Mouse (Mus musculus) limb, embryonic 13.5 days (tissue): Measurements from ENCODE around the gene Arid4b. TPM values are rescaled to one million over a fixed set of nuclear protein-coding genes. Genes with fewer than 3 reads are reported as not detected.

Experiments
- ATAC-seq: fragments of 200-750 bp; cut with Nextera tagmentation; 2 replicates; pipeline ENCODE4 v1.8.0; 2017; ENCODE audit warnings: low read depth, moderate number of reproducible peaks, moderate TSS enrichment; ENCODE audit not compliant: low FRiP score
- H3K27ac ChIP-seq: fragments of 300-500 bp; sonication (generic); 2 replicates; pipeline ENCODE4 v1.5.1; 2015; ENCODE audit warnings: inconsistent platforms, mild to moderate bottlenecking, moderate library complexity
- H3K27me3 ChIP-seq: fragments of 300-500 bp; sonication (generic); 2 replicates; pipeline ENCODE4 v1.6.1; 2015; ENCODE audit warnings: mild to moderate bottlenecking, inconsistent platforms
- H3K36me3 ChIP-seq: fragments of 300-500 bp; sonication (generic); 2 replicates; pipeline ENCODE4 v1.6.1; 2015; ENCODE audit warnings: inconsistent platforms, mild to moderate bottlenecking, moderate library complexity
- H3K4me1 ChIP-seq: fragments of 300-500 bp; sonication (generic); 2 replicates; pipeline ENCODE4 v1.6.1; 2015; ENCODE audit warnings: inconsistent platforms
- H3K4me2 ChIP-seq: fragments of 300-500 bp; sonication (generic); replicated peaks from 2 replicates; pipeline ENCODE4 v1.6.1; 2015; ENCODE audit warnings: inconsistent platforms, mild to moderate bottlenecking, moderate library complexity
- H3K4me3 ChIP-seq: fragments of 300-500 bp; sonication (generic); 2 replicates; pipeline ENCODE4 v1.5.1; 2015; ENCODE audit warnings: moderate library complexity, mild to moderate bottlenecking, inconsistent platforms
- H3K9ac ChIP-seq: fragments of 300-500 bp; sonication (generic); 2 replicates; pipeline ENCODE4 v1.6.1; 2015; ENCODE audit warnings: mild to moderate bottlenecking, inconsistent platforms
- H3K9me3 ChIP-seq: fragments of 300-500 bp; sonication (generic); 2 replicates; pipeline ENCODE4 v1.6.1; 2016; ENCODE audit warnings: inconsistent platforms
- WGBS: fragments of 180-500 bp; shearing (Covaris S2); methylation state at CpG from one replicate; pipeline ENCODE4 v1.1.7; 2015; 5-methylcytosine and 5-hydroxymethylcytosine counted together
- polyA plus RNA-seq: library from polyadenylated mRNA; unstranded; fragments of >200 nt; fragmentation: Nextera tagmentation; extraction: Ambion mirVana; gene quantifications from 2 replicates; pipeline ENCODE4 v1.2.1, GENCODE M21; 2015

Gene Arid4b
- polyA plus RNA-seq, 1 experiment from 2014 or later = 102 TPM

- Histone ChIP-seq H3K36me3 (no peaks in the 10 kb centered on the region), H3K9me3 (no peaks in the 10 kb centered on the region), H3K4me3 (no peak overlapping the region), H3K4me1 (peaks cover 14% of the 10 kb centered on the region), H3K4me2 (no peak overlapping the region), H3K9ac (no peak overlapping the region), H3K27ac (no peak overlapping the region), H3K27me3 (no peaks in the 10 kb centered on the region)
- 87% methylated on average over 11 of the region's 11 CpGs for WGBS
- no peak for ATAC-seq
These were observed 27.0 kb upstream of the Arid4b start for GRCm38 (mm10) chr13:14035875-14036630.

- Histone ChIP-seq H3K4me1 (peaks cover 14% of the 10 kb centered on the region), H3K4me2 (peak overlapping the region; percentile 93), H3K27me3 (no peaks in the 10 kb centered on the region), H3K9ac (peak overlapping the region; percentile 81), H3K36me3 (no peaks in the 10 kb centered on the region), H3K27ac (peak overlapping the region; percentile 48; the same call in 1 of the 2 replicates), H3K4me3 (peak overlapping the region; percentile 65), H3K9me3 (no peaks in the 10 kb centered on the region)
- ATAC-seq = peak; percentile 55
- WGBS = 1% methylated on average over 8 of the region's 8 CpGs
These were observed 24.1 kb upstream of the Arid4b start for GRCm38 (mm10) chr13:14038911-14039291.

- H3K36me3 ChIP-seq = no peaks in the 10 kb centered on the region
- ATAC-seq = peak; percentile 97
- 2% methylated on average over 35 of the region's 35 CpGs for WGBS
These were observed 23.6 kb upstream of the Arid4b start, which contains the start of gene Tbce for GRCm38 (mm10) chr13:14039292-14039965. TSS of gene Tbce (minus strand) at chr13:14039638.

DNA sequence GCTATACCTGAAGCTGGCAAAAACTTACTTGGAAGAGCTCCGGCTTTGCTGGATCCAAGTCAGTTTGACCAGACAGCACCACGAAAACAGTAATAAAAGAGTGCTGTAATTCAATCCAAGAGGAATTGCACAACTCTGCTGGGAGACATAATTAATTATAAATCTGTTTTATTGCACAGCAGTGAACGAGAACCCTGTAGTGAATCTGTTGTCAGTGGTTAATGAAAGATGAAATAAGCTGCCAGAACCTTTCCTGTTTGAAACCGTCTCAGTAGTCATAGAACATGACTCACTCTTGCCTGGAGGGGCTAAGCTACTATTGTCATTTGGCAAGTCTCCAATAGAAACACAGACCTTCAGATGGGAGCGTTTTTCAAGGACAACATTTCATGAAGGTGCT, 22.8 kb upstream of the Arid4b start:
- H3K9ac ChIP-seq = peak overlapping the region; percentile 81
- WGBS = 35% methylated on average over 5 of the region's 5 CpGs
- H3K4me3 ChIP-seq = peak overlapping the region; percentile 65
- peak overlapping the region; percentile 93 for H3K4me2 ChIP-seq
- no peak for ATAC-seq
- peak overlapping the region; percentile 97; the same call in 1 of the 2 replicates for H3K27ac ChIP-seq
- H3K9me3 ChIP-seq = no peaks in the 10 kb centered on the region
- no peaks in the 10 kb centered on the region for H3K36me3 ChIP-seq
- H3K27me3 ChIP-seq = no peaks in the 10 kb centered on the region
- peaks cover 14% of the 10 kb centered on the region for H3K4me1 ChIP-seq

More at GRCm38 (mm10) chr13:14039292-14039965, 23.6 kb upstream of the Arid4b start, which contains the start of gene Tbce:
- H3K4me1 ChIP-seq = peaks cover 14% of the 10 kb centered on the region
- H3K4me2 ChIP-seq = peak within 1 kb of the TSS; percentile 93
- H3K27ac ChIP-seq = peak within 1 kb of the TSS; percentile 97
- H3K4me3 ChIP-seq = peak within 1 kb of the TSS; percentile 65
- H3K9ac ChIP-seq = peak within 1 kb of the TSS; percentile 81
- no peaks in the 10 kb centered on the region for H3K9me3 ChIP-seq
- H3K27me3 ChIP-seq = no peaks in the 10 kb centered on the region

GRCm38 (mm10) chr13:14043851-14044250, 19.2 kb upstream of the Arid4b start:
- H3K4me1 ChIP-seq = peaks cover 7% of the 10 kb centered on the region
- no peaks in the 10 kb centered on the region for H3K27me3 ChIP-seq
- no peaks in the 10 kb centered on the region for H3K9me3 ChIP-seq
- H3K4me3 ChIP-seq = no peak overlapping the region
- no peak for ATAC-seq
- H3K4me2 ChIP-seq = no peak overlapping the region
- peaks cover 18% of the 10 kb centered on the region for H3K36me3 ChIP-seq
- no peak overlapping the region for H3K9ac ChIP-seq
- no peak overlapping the region for H3K27ac ChIP-seq

DNA sequence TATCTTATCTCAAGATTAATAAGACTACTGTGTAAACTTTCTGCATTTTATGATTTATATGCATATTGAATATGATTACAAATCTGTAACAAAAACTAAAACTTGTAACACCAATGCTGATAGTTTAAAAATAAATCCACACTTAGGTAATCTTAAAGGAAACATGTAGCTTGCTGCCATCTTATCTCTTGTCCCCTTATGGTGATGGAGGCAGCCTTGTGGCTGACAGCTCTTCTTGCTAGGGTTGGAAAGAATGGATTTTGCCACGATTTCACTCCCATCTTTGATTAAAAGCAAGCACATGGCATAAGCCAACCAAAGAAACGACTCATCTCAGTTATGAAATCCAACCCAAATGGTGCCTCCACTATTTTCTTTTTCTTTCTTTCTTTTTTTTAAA, 18.5 kb upstream of the Arid4b start:
- no peak overlapping the region for H3K4me3 ChIP-seq
- peaks cover 24% of the 10 kb centered on the region for H3K36me3 ChIP-seq
- no peaks in the 10 kb centered on the region for H3K27me3 ChIP-seq
- 73% methylated on average over 2 of the region's 2 CpGs for WGBS
- H3K4me2 ChIP-seq = no peak overlapping the region
- H3K9ac ChIP-seq = no peak overlapping the region
- H3K4me1 ChIP-seq = peaks cover 6% of the 10 kb centered on the region
- no peak for ATAC-seq
- H3K9me3 ChIP-seq = no peaks in the 10 kb centered on the region
- H3K27ac ChIP-seq = no peak overlapping the region

DNA sequence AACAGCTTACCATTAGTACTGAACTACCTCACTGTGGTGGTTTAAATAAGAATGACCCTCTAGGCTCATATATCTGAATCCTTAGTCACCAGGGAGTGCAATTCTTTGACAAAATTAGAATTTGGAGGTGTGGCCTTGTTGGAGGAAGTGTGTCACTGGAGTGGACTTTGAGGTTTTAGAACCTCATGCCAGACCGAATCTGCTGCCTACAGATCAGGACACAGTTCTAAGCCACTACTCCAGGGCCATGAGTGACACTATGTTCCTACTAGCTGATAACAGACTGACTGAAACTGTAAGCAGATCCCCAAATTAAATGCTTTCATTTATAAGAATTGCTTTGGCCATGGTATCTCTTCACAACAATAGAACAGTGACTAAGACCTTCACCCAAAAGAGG, 13.2 kb upstream of the Arid4b start:
- H3K27me3 ChIP-seq = no peaks in the 10 kb centered on the region
- no peaks in the 10 kb centered on the region for H3K9me3 ChIP-seq
- H3K4me2 ChIP-seq = no peak overlapping the region
- peaks cover 72% of the 10 kb centered on the region for H3K36me3 ChIP-seq
- H3K9ac ChIP-seq = no peak overlapping the region
- no peak overlapping the region for H3K4me3 ChIP-seq
- H3K27ac ChIP-seq = no peak overlapping the region
- H3K4me1 ChIP-seq = no peaks in the 10 kb centered on the region
- WGBS = 94% methylated on average over 1 of the region's 1 CpGs
- no peak for ATAC-seq

DNA sequence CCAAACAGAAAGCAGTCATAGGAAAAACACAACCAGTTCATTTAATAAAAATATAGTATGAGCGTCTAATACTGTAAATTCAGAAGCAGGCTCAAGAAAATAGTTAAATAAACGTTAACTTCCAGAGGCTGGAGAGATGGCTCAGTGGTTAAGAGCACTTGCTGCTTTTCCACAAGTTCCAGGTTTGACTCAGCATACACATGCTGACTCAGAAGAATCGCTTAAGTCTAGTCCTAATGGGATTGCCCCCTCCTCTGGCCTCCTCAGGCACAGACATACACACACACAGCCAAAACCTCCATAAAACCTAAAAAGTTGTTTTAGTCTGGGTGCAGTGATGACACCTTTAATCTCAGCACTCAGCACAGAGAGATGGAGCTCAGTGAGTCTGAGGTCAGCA, 6.2 kb upstream of the Arid4b start:
- 94% methylated on average over 3 of the region's 3 CpGs for WGBS
- Histone ChIP-seq H3K4me2 (no peak overlapping the region), H3K9ac (no peak overlapping the region), H3K9me3 (no peaks in the 10 kb centered on the region), H3K36me3 (peaks cover 62% of the 10 kb centered on the region), H3K27ac (no peak overlapping the region), H3K4me3 (no peak overlapping the region), H3K27me3 (no peaks in the 10 kb centered on the region), H3K4me1 (peaks cover 5% of the 10 kb centered on the region; the same call in 1 of the 2 replicates)
- no peak for ATAC-seq

DNA sequence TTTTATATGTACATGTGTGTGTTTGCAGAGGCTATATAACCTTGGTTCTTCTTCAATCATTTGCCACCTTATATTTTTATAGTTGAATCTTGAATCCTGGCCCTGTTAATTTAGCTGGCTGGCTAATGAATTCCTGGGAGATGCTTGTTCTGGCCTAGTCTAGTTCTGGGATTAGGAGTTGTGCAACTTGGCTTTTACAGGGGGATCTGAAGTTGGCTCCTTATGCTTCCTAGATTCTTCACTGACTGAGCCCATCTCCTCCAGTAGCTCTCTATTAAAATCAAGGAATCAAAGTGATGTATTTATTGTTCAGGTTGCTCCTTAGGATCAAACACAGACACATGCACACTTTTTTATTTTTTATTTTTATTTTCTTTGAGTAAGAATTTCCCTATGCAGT, 3.5 kb upstream of the Arid4b start:
- Histone ChIP-seq H3K36me3 (peaks cover 35% of the 10 kb centered on the region), H3K27me3 (no peaks in the 10 kb centered on the region)

DNA sequence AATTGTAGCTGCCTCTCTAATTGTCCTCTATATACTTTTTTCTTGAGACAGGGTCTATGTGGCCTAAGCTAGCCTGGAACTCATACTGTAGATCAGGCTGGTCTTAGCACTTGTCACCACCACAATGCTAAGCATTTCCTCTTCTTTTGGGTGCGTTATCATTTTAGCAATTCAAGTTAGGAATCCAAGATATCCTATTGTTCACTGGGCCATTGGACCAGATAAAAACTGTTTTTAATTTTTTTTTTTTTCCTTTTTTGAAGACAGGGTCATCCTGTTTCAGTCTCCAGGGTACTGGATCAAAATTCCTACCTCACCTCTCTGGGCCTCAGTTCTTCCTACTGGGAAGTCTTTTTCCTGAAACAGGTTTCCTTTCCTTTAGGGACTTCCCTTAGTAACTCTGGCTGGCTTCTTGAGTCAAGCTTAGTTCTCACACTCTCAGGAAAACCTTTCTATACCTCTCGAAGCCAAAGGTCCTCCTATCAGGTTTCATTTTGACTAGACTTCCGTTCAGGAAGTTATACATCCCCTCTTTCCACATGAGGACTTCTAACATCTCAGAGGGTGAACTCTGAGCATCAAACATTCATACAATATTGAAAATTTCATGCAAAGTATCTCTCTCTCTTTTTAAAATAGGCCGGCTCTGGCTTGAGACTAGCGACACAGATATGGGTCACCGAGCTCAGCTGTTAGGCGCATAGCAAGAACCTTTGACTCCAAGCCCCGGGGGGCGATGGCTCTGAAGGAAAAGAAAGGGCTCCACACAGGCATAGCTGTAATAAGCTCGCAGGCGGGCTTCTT, 621 bp upstream of the Arid4b start:
- H3K9me3 ChIP-seq = no peaks in the 10 kb centered on the region
- peak overlapping the region; percentile 99 for H3K4me3 ChIP-seq
- H3K4me1 ChIP-seq = peaks cover 22% of the 10 kb centered on the region
- ATAC-seq = no peak
- WGBS = 7% methylated on average over 11 of the region's 11 CpGs
- peak overlapping the region; percentile 88 for H3K9ac ChIP-seq
- H3K4me2 ChIP-seq = peak overlapping the region; percentile 86
- H3K27ac ChIP-seq = peak overlapping the region; percentile 89
- no peaks in the 10 kb centered on the region for H3K27me3 ChIP-seq
- peaks cover 14% of the 10 kb centered on the region for H3K36me3 ChIP-seq

More for the DNA sequence above, 3.5 kb upstream of the Arid4b start:
- Histone ChIP-seq H3K9me3 (no peaks in the 10 kb centered on the region), H3K9ac (no peak overlapping the region), H3K4me2 (no peak overlapping the region), H3K4me3 (no peak overlapping the region), H3K4me1 (peaks cover 12% of the 10 kb centered on the region), H3K27ac (no peak overlapping the region)
- no peak for ATAC-seq

DNA sequence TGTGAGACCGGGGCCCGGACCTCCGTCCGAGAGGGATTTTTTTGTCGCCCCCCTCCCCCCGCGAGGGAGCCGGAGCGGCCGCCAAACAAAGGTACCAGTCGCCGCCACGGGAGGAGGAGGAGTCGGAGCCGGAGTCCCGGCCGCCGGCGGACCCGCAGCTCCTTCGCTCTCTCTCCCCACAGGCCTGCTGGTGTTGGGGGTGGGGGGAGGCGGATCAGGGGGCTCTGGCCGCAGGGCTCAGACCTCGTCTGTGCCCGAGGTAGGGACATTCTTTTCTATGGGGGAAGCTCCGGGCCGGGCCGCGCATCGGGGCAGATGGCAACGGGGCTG, 875 bp downstream of the Arid4b start:
- H3K9me3 ChIP-seq = no peaks in the 10 kb centered on the region
- peaks cover 22% of the 10 kb centered on the region for H3K4me1 ChIP-seq
- 0% methylated on average over 25 of the region's 31 CpGs for WGBS

More for the DNA sequence above, 875 bp downstream of the Arid4b start:
- Histone ChIP-seq H3K36me3 (peaks cover 20% of the 10 kb centered on the region), H3K27ac (peak overlapping the region; percentile 98), H3K27me3 (no peaks in the 10 kb centered on the region), H3K9ac (peak overlapping the region; percentile 99), H3K4me2 (peak overlapping the region; percentile 76), H3K4me3 (peak overlapping the region; percentile 99)
- peak; percentile 29 for ATAC-seq
